Mouse (Mus musculus) cortical plate, adult 2 months (tissue): Measurements from ENCODE around the gene Brms1.

Source experiments
- CTCF ChIP-seq: fragments of 200-500 bp; IDR thresholded peaks from 2 replicates; pipeline ENCODE4 v1.5.1; 2011; ENCODE audit warnings: mild to moderate bottlenecking, control low read depth, low read length; ENCODE audit not compliant: insufficient read depth; ENCODE audit errors: extremely low read depth
- POLR2A ChIP-seq: fragments of 200-500 bp; IDR thresholded peaks from 2 replicates; pipeline ENCODE4 v1.6.1; 2011; ENCODE audit warnings: mild to moderate bottlenecking, low read length, control low read depth; ENCODE audit not compliant: insufficient read depth; ENCODE audit errors: extremely low read depth

- TF ChIP-seq POLR2A = no peak
- TF ChIP-seq CTCF = no peak
These were observed 40.9 kb downstream of the Brms1 start for GRCm38 (mm10) chr19:5082005-5082404.
